Mouse (Mus musculus): Measurements from ENCODE around the gene Uevld. TPM values are rescaled to one million over a fixed set of nuclear protein-coding genes. Genes with fewer than 3 reads are reported as not detected.

The Uevld gene
- polyA plus RNA-seq, 1 experiment from 2014 or later = 11.0 TPM

GRCm38 (mm10) chr7:46880992-46881391, 77.3 kb downstream of the Uevld start:
- peaks cover 16% of the 10 kb centered on the region for H3K36me3 ChIP-seq (ENCODE audit: insufficient read depth, low read length)
- no peak overlapping the region for H3K4me2 ChIP-seq (replicated peaks; ENCODE audit: low read depth, low read length)
- H3K4me3 ChIP-seq (ENCODE audit: low read length) = no peak overlapping the region
- H3K4me1 ChIP-seq (ENCODE audit: insufficient read depth, low read length) = no peaks in the 10 kb centered on the region
- no peaks in the 10 kb centered on the region for H3K9me3 ChIP-seq (ENCODE audit: low read length)
- H3K27me3 ChIP-seq (ENCODE audit: insufficient read depth, low read length) = no peaks in the 10 kb centered on the region
- H3K9ac ChIP-seq (replicated peaks; ENCODE audit: low read length) = no peak overlapping the region
- 89% methylated on average over 2 of the region's 2 CpGs for WGBS
- no peak overlapping the region for H3K27ac ChIP-seq (ENCODE audit: low read length)
- ATAC-seq (ENCODE audit: low FRiP score, low TSS enrichment) = no peak

- 95% methylated on average over 5 of the region's 5 CpGs for WGBS
- peaks cover 6% of the 10 kb centered on the region for H3K36me3 ChIP-seq (ENCODE audit: insufficient read depth, low read length)
- no peaks in the 10 kb centered on the region for H3K9me3 ChIP-seq (ENCODE audit: low read length)
- H3K4me1 ChIP-seq (ENCODE audit: insufficient read depth, low read length) = no peaks in the 10 kb centered on the region
- no peak overlapping the region for H3K9ac ChIP-seq (replicated peaks; ENCODE audit: low read length)
- no peak overlapping the region for H3K27ac ChIP-seq (ENCODE audit: low read length)
- H3K27me3 ChIP-seq (ENCODE audit: insufficient read depth, low read length) = no peaks in the 10 kb centered on the region
- no peak for ATAC-seq (ENCODE audit: low FRiP score, low TSS enrichment)
- no peak overlapping the region for H3K4me3 ChIP-seq (ENCODE audit: low read length)
- no peak overlapping the region for H3K4me2 ChIP-seq (replicated peaks; ENCODE audit: low read depth, low read length)
These were observed 78.5 kb downstream of the Uevld start for GRCm38 (mm10) chr7:46879851-46880250.

- H3K36me3 ChIP-seq (ENCODE audit: insufficient read depth, low read length) = no peaks in the 10 kb centered on the region
- no peak overlapping the region for H3K4me3 ChIP-seq (ENCODE audit: low read length)
- H3K4me1 ChIP-seq (ENCODE audit: insufficient read depth, low read length) = no peaks in the 10 kb centered on the region
- no peak for ATAC-seq (ENCODE audit: low FRiP score, low TSS enrichment)
- no peak overlapping the region for H3K4me2 ChIP-seq (replicated peaks; ENCODE audit: low read depth, low read length)
- H3K27ac ChIP-seq (ENCODE audit: low read length) = no peak overlapping the region
- WGBS = 85% methylated on average over 6 of the region's 6 CpGs
- H3K9ac ChIP-seq (replicated peaks; ENCODE audit: low read length) = no peak overlapping the region
- H3K27me3 ChIP-seq (ENCODE audit: insufficient read depth, low read length) = no peaks in the 10 kb centered on the region
- no peaks in the 10 kb centered on the region for H3K9me3 ChIP-seq (ENCODE audit: low read length)
These were observed 81.1 kb downstream of the Uevld start for GRCm38 (mm10) chr7:46877255-46877654.

- H3K9me3 ChIP-seq (ENCODE audit: low read length) = no peaks in the 10 kb centered on the region
- ATAC-seq (ENCODE audit: low FRiP score, low TSS enrichment) = no peak
- H3K27ac ChIP-seq (ENCODE audit: low read length) = no peak overlapping the region
- no peak overlapping the region for H3K4me2 ChIP-seq (replicated peaks; ENCODE audit: low read depth, low read length)
- WGBS = 69% methylated on average over 4 of the region's 4 CpGs
- H3K36me3 ChIP-seq (ENCODE audit: insufficient read depth, low read length) = no peaks in the 10 kb centered on the region
- no peaks in the 10 kb centered on the region for H3K4me1 ChIP-seq (ENCODE audit: insufficient read depth, low read length)
- no peak overlapping the region for H3K9ac ChIP-seq (replicated peaks; ENCODE audit: low read length)
- H3K4me3 ChIP-seq (ENCODE audit: low read length) = no peak overlapping the region
- no peaks in the 10 kb centered on the region for H3K27me3 ChIP-seq (ENCODE audit: insufficient read depth, low read length)
These were observed 81.5 kb downstream of the Uevld start for GRCm38 (mm10) chr7:46876841-46877240.

Other genes starting within 250 kb of the Uevld start
- gene Saal1, start 247.8 kb downstream of the Uevld start, polyA plus RNA-seq (2015; fragmentation: Nextera tagmentation; extraction: Ambion mirVana) = 33.3 and 34.1 TPM in 2 replicates
- 0.57 TPM in 1 of 2 replicates, not detected in the other for gene Saa3, start 242.8 kb downstream of the Uevld start, polyA plus RNA-seq (2015; fragmentation: Nextera tagmentation; extraction: Ambion mirVana)
- gene Saa4, start 225.9 kb downstream of the Uevld start, polyA plus RNA-seq (2015; fragmentation: Nextera tagmentation; extraction: Ambion mirVana) = 0.08 TPM in 1 of 2 replicates, not detected in the other
- gene Saa1, start 215.5 kb downstream of the Uevld start, polyA plus RNA-seq (2015; fragmentation: Nextera tagmentation; extraction: Ambion mirVana) = 2.3 and 2.5 TPM in 2 replicates
- gene Saa2, start 206.7 kb downstream of the Uevld start, polyA plus RNA-seq (2015; fragmentation: Nextera tagmentation; extraction: Ambion mirVana) = 0.63 TPM in 1 of 2 replicates, not detected in the other
- gene Hps5, start 162.5 kb downstream of the Uevld start, polyA plus RNA-seq (2015; fragmentation: Nextera tagmentation; extraction: Ambion mirVana) = 30.9 and 34.4 TPM in 2 replicates
- gene Gtf2h1, start 162.4 kb downstream of the Uevld start, polyA plus RNA-seq (2015; fragmentation: Nextera tagmentation; extraction: Ambion mirVana) = 45.7 and 50.5 TPM in 2 replicates
- 1,802 and 1,946 TPM in 2 replicates for gene Ldha, start 117.1 kb downstream of the Uevld start, polyA plus RNA-seq (2015; fragmentation: Nextera tagmentation; extraction: Ambion mirVana)
- 0.17 TPM in 1 of 2 replicates, not detected in the other for gene Ldhc, start 97.3 kb downstream of the Uevld start, polyA plus RNA-seq (2015; fragmentation: Nextera tagmentation; extraction: Ambion mirVana)
- 163 and 179 TPM in 2 replicates for gene Tsg101, start 38.6 kb downstream of the Uevld start, polyA plus RNA-seq (2015; fragmentation: Nextera tagmentation; extraction: Ambion mirVana)
- gene Gm9999, start 25.1 kb upstream of the Uevld start, polyA plus RNA-seq (2015; fragmentation: Nextera tagmentation; extraction: Ambion mirVana) = not detected in 2 replicates
- gene Spty2d1, start 49.9 kb upstream of the Uevld start, polyA plus RNA-seq (2015; fragmentation: Nextera tagmentation; extraction: Ambion mirVana) = 20.9 and 21.1 TPM in 2 replicates
- 34.8 and 35.8 TPM in 2 replicates for gene Tmem86a, start 92.1 kb upstream of the Uevld start, polyA plus RNA-seq (2015; fragmentation: Nextera tagmentation; extraction: Ambion mirVana)
- 0.89 and 0.90 TPM in 2 replicates for gene Ptpn5, start 175.2 kb upstream of the Uevld start, polyA plus RNA-seq (2015; fragmentation: Nextera tagmentation; extraction: Ambion mirVana)
- gene Mrgpra6, start 246.4 kb upstream of the Uevld start, polyA plus RNA-seq (2015; fragmentation: Nextera tagmentation; extraction: Ambion mirVana) = not detected in 2 replicates

All from kidney, embryonic 16.5 days (tissue).